Mouse (Mus musculus): ENCODE measurements around the gene Gata1.
"Not testable (repeated sequence)": the region's sequence is repeated elsewhere in the genome, so short reads cannot be mapped to it uniquely, and the experiment has no call there.

The Gata1 gene

GRCm38 (mm10) chrX:7966161-7966560 lies 11.7 kb downstream of the Gata1 start:
- no peak for DNase-seq (ENCODE audit: low read depth, low spot score)

GRCm38 (mm10) chrX:7963829-7964626 lies 13.8 kb downstream of the Gata1 start:
- no peak for DNase-seq (ENCODE audit: low read depth, low spot score)

- no peak for DNase-seq (ENCODE audit: low read depth, low spot score)
These were observed 19.0 kb downstream of the Gata1 start for GRCm38 (mm10) chrX:7958868-7959267.

- no peak for DNase-seq (ENCODE audit: low read depth, low spot score)
These were observed 27.8 kb downstream of the Gata1 start for GRCm38 (mm10) chrX:7950091-7950490.

GRCm38 (mm10) chrX:7947900-7948492 lies 29.9 kb downstream of the Gata1 start:
- peak; percentile 98 for DNase-seq (ENCODE audit: low read depth, low spot score)

- no peak for DNase-seq (ENCODE audit: low read depth, low spot score)
These were observed 30.6 kb downstream of the Gata1 start, which contains the start of gene Hdac6 for GRCm38 (mm10) chrX:7947108-7947899. Gene Hdac6, minus strand, starts transcription at chrX:7947889.

GRCm38 (mm10) chrX:7945618-7946017 lies 32.3 kb downstream of the Gata1 start:
- DNase-seq (ENCODE audit: low read depth, low spot score): no peak

DNA sequence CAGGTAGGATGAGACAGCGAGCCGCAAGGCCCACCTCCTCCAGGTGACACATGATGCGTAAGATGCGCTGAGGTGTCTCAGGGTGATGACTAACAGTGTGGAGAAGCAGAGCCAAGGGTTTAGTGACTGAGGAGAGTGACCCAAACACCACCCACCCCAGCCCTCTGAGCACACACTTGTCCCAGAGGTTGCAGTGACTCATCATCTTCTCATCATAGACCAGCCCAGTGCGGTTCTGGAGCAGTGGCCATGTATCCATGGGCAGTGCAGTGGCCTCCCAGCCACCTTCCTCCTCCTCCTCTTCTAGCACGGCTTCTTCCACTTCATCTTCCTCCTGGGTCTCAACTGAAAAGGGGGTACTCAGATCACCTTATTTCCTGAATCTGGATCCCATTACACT lies 40.2 kb downstream of the Gata1 start:
- DNase-seq (ENCODE audit: low read depth, low spot score): no peak

DNA sequence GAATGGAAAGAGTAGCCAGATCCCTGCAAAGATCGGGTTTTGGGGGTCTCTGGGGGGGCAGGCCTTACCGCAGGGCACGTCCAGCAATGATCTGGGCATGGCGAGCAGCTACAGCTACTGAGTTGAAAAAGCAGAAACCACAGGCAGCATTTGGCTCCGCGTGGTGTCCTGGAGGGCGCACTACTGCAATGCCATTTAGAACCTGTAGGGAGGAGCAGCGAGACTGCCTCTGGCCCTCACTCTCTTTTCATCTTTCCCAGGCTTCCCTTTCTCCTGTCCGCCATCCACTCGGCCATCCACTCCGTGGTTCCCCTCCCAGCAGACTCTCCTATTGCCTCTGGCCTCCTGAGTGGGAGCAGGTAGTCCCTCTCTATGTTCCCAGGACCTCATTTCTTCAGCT lies 41.0 kb downstream of the Gata1 start:
- peak; percentile 10 for DNase-seq (ENCODE audit: low read depth, low spot score)

- DNase-seq (ENCODE audit: low read depth, low spot score): no peak
These were observed 49.5 kb downstream of the Gata1 start, which contains the start of gene Eras for GRCm38 (mm10) chrX:7928270-7928790. Gene Eras, minus strand, starts transcription at chrX:7928607.

DNA sequence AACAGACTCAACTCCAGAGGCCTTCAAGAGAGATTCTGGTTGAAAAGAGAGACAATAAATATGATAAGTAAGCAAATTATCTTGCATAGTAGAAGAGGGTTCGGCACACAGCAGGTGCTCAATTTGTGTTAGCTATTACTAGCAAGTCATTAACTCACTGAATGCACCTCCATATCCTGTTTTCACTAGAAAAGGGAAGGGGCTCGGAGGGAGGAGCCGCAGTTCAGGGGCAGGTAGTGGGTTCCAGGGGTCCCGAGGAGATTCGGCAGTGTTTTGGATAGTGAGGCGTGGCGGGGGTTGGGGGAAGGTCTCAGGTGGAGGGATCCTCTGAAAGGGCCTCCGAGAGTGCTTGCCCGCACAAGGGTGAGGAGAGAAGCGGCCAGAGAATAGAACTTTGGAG lies 50.8 kb downstream of the Gata1 start:
- no peak for DNase-seq (ENCODE audit: low read depth, low spot score)

DNA sequence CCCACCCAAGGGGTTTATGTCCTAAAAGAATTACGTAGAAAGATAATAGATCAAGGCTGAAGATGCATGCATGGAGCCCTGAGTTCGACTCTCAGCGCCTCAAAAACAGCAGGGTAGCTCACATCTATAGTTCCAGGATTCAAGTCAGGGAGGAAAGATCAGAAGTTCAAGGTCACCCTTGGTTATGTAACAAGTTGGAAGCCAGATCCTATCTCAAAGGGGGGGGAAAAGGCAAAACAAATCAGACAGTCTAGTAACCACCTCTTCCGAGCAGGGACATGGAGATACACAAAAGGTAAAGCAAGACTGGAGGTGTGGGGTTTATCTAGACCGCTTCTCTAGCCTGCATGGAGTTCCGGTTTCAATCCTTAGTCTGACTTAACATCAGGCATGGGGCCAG lies 51.6 kb downstream of the Gata1 start:
- no peak for DNase-seq (ENCODE audit: low read depth, low spot score)

DNA sequence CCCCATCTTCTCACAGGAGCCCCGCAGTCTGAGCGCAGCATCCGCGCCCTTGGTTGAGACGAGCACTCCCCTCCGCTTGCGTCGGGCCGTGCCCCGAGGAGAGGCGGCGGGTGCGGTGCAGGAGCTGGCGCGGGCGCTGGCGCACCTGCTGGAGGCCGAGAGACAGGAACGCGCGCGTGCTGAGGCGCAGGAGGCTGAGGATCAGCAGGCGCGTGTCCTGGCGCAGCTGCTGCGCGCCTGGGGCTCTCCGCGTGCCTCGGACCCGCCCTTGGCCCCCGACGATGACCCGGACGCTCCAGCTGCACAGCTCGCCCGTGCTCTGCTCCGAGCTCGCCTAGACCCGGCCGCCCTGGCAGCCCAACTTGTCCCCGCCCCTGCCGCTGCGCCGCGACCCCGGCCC lies 55.8 kb downstream of the Gata1 start:
- peak; percentile 53 for DNase-seq (ENCODE audit: low read depth, low spot score)

GRCm38 (mm10) chrX:7919601-7920383 lies 58.1 kb downstream of the Gata1 start, which contains the start of gene Pcsk1n:
Gene Pcsk1n, plus strand, starts transcription at chrX:7919822.
- peak; percentile 92 for DNase-seq (ENCODE audit: low read depth, low spot score)

GRCm38 (mm10) chrX:7917960-7918359 lies 59.9 kb downstream of the Gata1 start:
- DNase-seq (ENCODE audit: low read depth, low spot score): not testable (repeated sequence)

- peak; percentile 20 for DNase-seq (ENCODE audit: low read depth, low spot score)
These were observed 62.2 kb downstream of the Gata1 start for GRCm38 (mm10) chrX:7915669-7916068.

DNA sequence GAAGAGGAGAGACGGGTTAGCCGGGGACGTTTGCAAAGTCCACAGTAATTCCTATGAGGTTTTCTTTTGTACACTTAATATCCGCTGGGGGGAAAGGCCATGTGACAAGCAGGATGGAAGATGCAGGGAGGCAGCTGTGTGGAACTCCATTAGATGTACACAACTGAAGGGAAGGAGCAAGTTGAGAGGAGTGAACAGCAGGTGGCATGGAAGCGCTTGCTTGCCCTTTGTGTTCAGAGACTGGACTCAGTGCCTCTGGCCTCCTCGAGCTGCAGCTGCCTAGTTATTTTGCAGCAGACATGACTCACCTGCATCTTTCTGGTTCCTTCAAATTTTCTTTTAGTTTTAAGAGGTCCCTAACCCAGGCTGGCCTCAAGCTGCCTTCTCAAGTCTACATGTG lies 67.4 kb downstream of the Gata1 start:
- peak; percentile 30 for DNase-seq (ENCODE audit: low read depth, low spot score)

Data from brain, adult 2 months (tissue).